Mouse (Mus musculus) hindbrain, embryonic 16.5 days (tissue): Measurements from ENCODE around the gene 4930519P11Rik. TPM values are rescaled to one million over a fixed set of nuclear protein-coding genes. Genes with fewer than 3 reads are reported as not detected.
A peak's percentile ranks its signal among the peaks of the same experiment; 100 is the strongest.

ENCODE experiments used
- ATAC-seq: fragments of 200-750 bp; cut with Nextera tagmentation; 2 replicates; pipeline ENCODE4 v1.8.0; 2017; ENCODE audit warnings: moderate TSS enrichment, moderate library complexity
- H3K27ac ChIP-seq: fragments of 300-500 bp; sonication (generic); 2 replicates; pipeline ENCODE4 v1.5.1; 2014; ENCODE audit warnings: low read depth, mild to moderate bottlenecking, control low read depth, low read length, moderate library complexity
- H3K27me3 ChIP-seq: fragments of 300-500 bp; sonication (generic); replicated peaks from 2 replicates; pipeline ENCODE4 v1.6.1; 2014; ENCODE audit warnings: low read length; ENCODE audit not compliant: control insufficient read depth, insufficient read depth
- H3K36me3 ChIP-seq: fragments of 300-500 bp; sonication (generic); 2 replicates; pipeline ENCODE4 v1.6.1; 2014; ENCODE audit warnings: mild to moderate bottlenecking, low read length, moderate library complexity, mixed read lengths; ENCODE audit not compliant: control insufficient read depth, insufficient read depth
- H3K4me1 ChIP-seq: fragments of 300-500 bp; sonication (generic); 2 replicates; pipeline ENCODE4 v1.6.1; 2014; ENCODE audit warnings: low read depth, low read length; ENCODE audit not compliant: control insufficient read depth, insufficient read depth
- H3K4me2 ChIP-seq: fragments of 300-500 bp; sonication (generic); 2 replicates; pipeline ENCODE4 v1.6.1; 2014; ENCODE audit warnings: mild to moderate bottlenecking, low read length, control low read depth, moderate library complexity
- H3K4me3 ChIP-seq: fragments of 300-500 bp; sonication (generic); 2 replicates; pipeline ENCODE4 v1.5.1; 2014; ENCODE audit warnings: mild to moderate bottlenecking, low read length, control low read depth, moderate library complexity
- H3K9ac ChIP-seq: fragments of 300-500 bp; sonication (generic); 2 replicates; pipeline ENCODE4 v1.6.1; 2014; ENCODE audit warnings: low read depth, mild to moderate bottlenecking, control low read depth, low read length, moderate library complexity
- H3K9me3 ChIP-seq: fragments of 300-500 bp; sonication (generic); 2 replicates; pipeline ENCODE4 v1.6.1; 2014; ENCODE audit warnings: mild to moderate bottlenecking, low read length, moderate library complexity; ENCODE audit not compliant: control insufficient read depth
- WGBS: fragments of 180-500 bp; shearing (Covaris S2); extraction: QIAGEN DNeasy Blood & Tissue Kit; methylation state at CpG from one replicate; pipeline ENCODE4 v1.1.7; 2014; 5-methylcytosine and 5-hydroxymethylcytosine counted together
- polyA plus RNA-seq: library from polyadenylated mRNA; unstranded; fragments of >200 nt; fragmentation: Nextera tagmentation; extraction: Ambion mirVana; gene quantifications from 2 replicates; pipeline ENCODE4 v1.2.1, GENCODE M21; 2015

4930519P11Rik gene
- 0.35 and 0.82 TPM in 2 replicates for polyA plus RNA-seq

DNA sequence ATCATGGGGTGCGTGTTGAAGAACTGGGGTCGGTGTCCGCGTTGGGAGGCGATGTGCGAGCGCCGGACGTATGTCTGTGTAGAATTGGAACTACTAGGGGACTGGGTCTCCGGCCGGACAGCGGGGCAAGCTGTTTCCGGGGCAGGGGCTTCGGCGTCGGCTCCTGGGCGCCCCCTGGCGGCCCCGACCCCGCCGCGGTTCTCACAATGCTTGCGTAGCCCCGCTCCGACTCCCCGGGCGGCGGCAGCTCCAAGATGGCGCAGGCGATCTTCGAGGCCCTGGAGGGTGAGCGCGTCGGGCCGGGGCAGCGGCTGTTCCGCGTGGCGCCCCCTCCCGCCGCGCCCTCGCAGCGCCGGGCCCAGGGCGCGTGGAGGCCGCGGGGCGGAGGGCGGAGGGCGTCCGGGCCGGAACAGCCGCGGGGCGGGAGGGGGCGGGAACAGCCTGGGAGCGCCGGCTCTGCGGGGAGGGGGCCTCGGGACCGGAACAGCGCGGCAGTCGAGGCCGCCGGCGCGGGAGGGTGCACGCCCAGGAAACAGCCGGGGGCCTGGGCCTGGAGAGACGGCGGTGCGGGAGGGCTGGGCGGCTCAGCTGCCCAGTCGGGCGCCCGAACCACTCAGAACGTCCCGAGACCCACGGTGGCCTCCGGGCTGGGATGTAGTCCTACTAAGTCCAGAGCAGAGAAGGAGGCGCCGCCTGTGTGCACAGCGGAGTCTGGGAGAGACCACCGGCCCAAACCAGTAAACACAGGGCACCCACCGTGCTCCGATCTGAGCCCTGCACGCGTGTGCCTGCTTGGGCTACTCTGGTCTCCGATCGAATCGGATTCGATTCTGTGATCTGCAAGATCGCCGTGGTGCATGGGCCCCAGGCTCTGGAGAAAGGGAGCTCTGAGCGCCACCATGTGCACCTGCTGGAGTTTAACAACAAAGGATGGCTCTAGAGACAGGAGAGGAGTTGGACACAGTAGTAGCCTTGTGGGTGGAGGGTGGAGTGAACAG, at the start of gene 4930519P11Rik, which contains the start of gene Zfp341:
Gene 4930519P11Rik (minus strand): TSS at position 320 of the 998 bp plus-strand sequence.
Gene Zfp341 (plus strand): TSS at position 180 of the 998 bp plus-strand sequence.
- WGBS, result under 1% methylated on average over 52 of the region's 98 CpGs
- Histone ChIP-seq H3K27me3 (no peaks in the 10 kb centered on the region), H3K4me3 (peak within 1 kb of the TSS; percentile 63), H3K4me2 (peak within 1 kb of the TSS; percentile 65), H3K4me1 (peaks cover 8% of the 10 kb centered on the region), H3K27ac (peak within 1 kb of the TSS; percentile 98), H3K9me3 (no peaks in the 10 kb centered on the region), H3K36me3 (no peaks in the 10 kb centered on the region), H3K9ac (peak within 1 kb of the TSS; percentile 87)
- peak; percentile 95 for ATAC-seq

DNA sequence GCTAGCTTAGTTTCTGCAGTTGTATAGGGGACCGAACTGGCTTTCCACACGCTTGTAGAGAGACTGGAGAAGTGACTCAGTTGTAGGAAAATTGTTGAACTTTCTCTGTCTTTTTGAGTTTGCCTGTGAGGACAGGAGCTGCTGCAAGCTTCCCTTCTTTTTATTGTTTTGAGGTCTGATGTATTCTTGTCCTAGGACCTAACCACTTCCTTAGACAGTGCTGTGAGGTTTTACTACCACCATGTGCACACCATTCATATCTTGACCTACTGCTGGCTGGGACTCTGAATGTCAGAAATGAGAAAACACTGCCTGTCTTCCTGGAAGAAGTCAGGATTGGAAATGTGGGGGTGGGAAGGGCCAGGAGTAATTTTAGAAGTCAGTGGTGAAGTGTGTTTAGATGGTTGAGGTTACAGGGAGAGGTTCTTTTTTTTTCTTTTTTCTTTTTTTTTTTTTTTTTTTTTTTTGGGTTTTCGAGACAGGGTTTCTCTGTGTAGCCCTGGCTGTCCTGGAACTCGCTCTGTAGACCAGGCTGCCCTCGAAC, 46.4 kb upstream of the 4930519P11Rik start:
- Histone ChIP-seq H3K4me3 (no peak overlapping the region), H3K4me1 (peaks cover 25% of the 10 kb centered on the region), H3K9ac (no peak overlapping the region), H3K36me3 (peaks cover 2% of the 10 kb centered on the region; the same call in 1 of the 2 replicates), H3K4me2 (no peak overlapping the region; the same call in 1 of the 2 replicates), H3K9me3 (no peaks in the 10 kb centered on the region), H3K27ac (no peak overlapping the region), H3K27me3 (no peaks in the 10 kb centered on the region)
- WGBS, result 87% methylated on average over 5 of the region's 5 CpGs
- ATAC-seq, result no peak

GRCm38 (mm10) chr2:154659070-154659469, 45.8 kb upstream of the 4930519P11Rik start:
- no peaks in the 10 kb centered on the region for H3K27me3 ChIP-seq
- ATAC-seq, result no peak
- H3K4me3 ChIP-seq, result no peak overlapping the region
- 76% methylated on average over 4 of the region's 4 CpGs for WGBS
- H3K27ac ChIP-seq, result no peak overlapping the region
- H3K36me3 ChIP-seq, result peaks cover 2% of the 10 kb centered on the region; the same call in 1 of the 2 replicates
- H3K4me2 ChIP-seq, result peak overlapping the region; percentile 27
- H3K4me1 ChIP-seq, result peaks cover 25% of the 10 kb centered on the region
- H3K9me3 ChIP-seq, result no peaks in the 10 kb centered on the region
- H3K9ac ChIP-seq, result no peak overlapping the region

- H3K4me1 ChIP-seq, result peaks cover 25% of the 10 kb centered on the region
- no peaks in the 10 kb centered on the region for H3K27me3 ChIP-seq
- H3K9ac ChIP-seq, result peak overlapping the region; percentile 95
- H3K4me3 ChIP-seq, result peak overlapping the region; percentile 90
- peaks cover 2% of the 10 kb centered on the region; the same call in 1 of the 2 replicates for H3K36me3 ChIP-seq
- 14% methylated on average over 12 of the region's 12 CpGs for WGBS
- peak overlapping the region; percentile 98 for H3K4me2 ChIP-seq
- no peaks in the 10 kb centered on the region for H3K9me3 ChIP-seq
- H3K27ac ChIP-seq, result peak overlapping the region; percentile 83
- ATAC-seq, result no peak
These were observed 44.4 kb upstream of the 4930519P11Rik start for GRCm38 (mm10) chr2:154657486-154658237.

DNA sequence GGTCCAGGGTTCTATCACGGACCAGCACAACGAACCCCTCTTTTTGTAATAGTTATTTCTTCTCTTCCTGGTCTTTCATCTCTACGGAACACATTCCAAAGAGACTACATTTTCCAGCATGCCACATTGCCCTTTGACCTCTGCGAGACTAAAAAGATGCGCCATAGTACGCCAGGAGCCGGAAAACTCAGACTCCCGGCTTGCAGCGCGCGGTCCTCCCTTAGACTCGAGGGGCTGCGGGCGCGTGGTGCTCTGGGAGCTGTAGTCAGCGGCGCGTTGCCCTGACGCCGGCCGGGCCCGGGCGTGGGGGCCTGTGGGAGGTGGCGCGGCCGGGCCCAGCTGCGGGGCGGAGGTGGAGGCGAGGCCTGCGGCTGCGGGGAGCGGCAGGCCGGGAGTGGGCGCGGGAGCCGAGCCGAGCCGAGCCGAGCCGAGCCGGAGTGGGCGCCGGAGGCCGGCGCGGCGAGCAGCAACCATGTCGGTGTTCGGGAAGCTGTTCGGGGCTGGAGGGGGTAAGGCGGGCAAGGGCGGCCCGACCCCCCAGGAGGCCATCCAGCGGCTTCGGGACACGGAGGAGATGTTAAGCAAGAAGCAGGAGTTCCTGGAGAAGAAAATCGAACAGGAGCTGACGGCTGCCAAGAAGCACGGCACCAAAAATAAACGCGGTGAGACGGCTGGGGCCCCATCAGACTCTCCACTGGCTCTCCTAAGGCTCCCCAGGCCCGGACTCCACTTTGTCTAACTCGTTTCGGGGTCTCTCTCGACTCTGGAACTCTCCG, 43.7 kb upstream of the 4930519P11Rik start:
- Histone ChIP-seq H3K9me3 (no peaks in the 10 kb centered on the region), H3K4me3 (peak overlapping the region; percentile 90), H3K27ac (peak overlapping the region; percentile 83), H3K4me2 (peak overlapping the region; percentile 98), H3K36me3 (peaks cover 2% of the 10 kb centered on the region; the same call in 1 of the 2 replicates), H3K9ac (peak overlapping the region; percentile 95), H3K27me3 (no peaks in the 10 kb centered on the region), H3K4me1 (peaks cover 25% of the 10 kb centered on the region)
- under 1% methylated on average over 67 of the region's 67 CpGs for WGBS
- peak; percentile 100 for ATAC-seq

GRCm38 (mm10) chr2:154655878-154656414, 42.7 kb upstream of the 4930519P11Rik start:
- H3K36me3 ChIP-seq, result peaks cover 1% of the 10 kb centered on the region; the same call in 1 of the 2 replicates
- H3K4me1 ChIP-seq, result peaks cover 25% of the 10 kb centered on the region
- ATAC-seq, result no peak
- H3K27me3 ChIP-seq, result no peaks in the 10 kb centered on the region
- H3K9me3 ChIP-seq, result no peaks in the 10 kb centered on the region
- no peak overlapping the region; the same call in 1 of the 2 replicates for H3K4me2 ChIP-seq
- WGBS, result 86% methylated on average over 2 of the region's 2 CpGs
- no peak overlapping the region; the same call in 1 of the 2 replicates for H3K4me3 ChIP-seq
- H3K9ac ChIP-seq, result peak overlapping the region; percentile 33; the same call in 1 of the 2 replicates
- no peak overlapping the region for H3K27ac ChIP-seq

DNA sequence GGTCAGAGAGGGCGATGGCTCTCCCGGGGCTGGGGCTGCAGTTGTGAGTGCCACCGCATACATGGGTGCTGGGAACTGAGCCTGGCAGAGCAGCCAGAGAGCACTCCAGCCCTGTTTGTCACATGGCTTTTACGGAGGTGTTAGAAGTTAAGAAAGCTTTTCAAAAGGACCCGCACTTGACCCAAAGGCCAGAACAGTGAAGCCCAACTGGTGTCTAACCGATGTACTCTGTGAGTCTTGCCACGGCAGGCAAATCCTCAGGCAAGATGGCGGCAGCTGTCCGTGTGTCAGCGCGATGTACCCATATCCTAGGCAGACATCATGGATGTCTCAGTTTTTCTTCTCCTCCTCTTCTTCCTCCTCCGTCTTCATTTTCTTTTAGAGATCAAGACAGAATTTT, 41.7 kb upstream of the 4930519P11Rik start:
- Histone ChIP-seq H3K27ac (no peak overlapping the region), H3K36me3 (no peaks in the 10 kb centered on the region), H3K4me2 (no peak overlapping the region), H3K4me1 (peaks cover 21% of the 10 kb centered on the region), H3K9me3 (0 out of 2 replicates have a peak, but pooled peaks cover 2% of the 10 kb centered on the region), H3K4me3 (no peak overlapping the region), H3K9ac (no peak overlapping the region), H3K27me3 (no peaks in the 10 kb centered on the region)
- ATAC-seq, result no peak
- WGBS, result 96% methylated on average over 12 of the region's 12 CpGs

DNA sequence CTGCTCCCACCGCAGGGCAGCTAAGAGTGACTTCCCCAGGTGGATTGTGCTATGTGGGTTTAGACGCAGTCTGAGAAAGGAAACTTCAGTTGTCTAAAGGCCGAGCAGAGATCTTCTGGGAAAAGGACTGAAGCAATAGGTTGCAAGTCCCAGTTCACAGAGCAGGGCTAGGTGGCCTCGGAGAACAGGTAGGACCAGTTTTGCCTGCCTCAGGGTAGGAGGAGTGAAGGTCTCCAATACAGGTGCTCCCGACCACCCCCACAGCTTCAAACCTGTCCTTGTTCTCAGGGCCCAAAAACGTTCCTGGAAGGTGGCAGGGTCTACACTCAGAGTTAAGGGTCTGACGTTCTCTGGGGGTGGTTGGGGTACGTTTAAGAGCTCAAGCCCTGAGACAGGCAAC, 38.1 kb upstream of the 4930519P11Rik start, which contains the start of gene Chmp4b:
Gene Chmp4b (plus strand): TSS at position 343 of the 400 bp plus-strand sequence.
- WGBS, result 50% methylated on average over 8 of the region's 8 CpGs
- Histone ChIP-seq H3K9ac (no peak within 1 kb of the TSS), H3K27me3 (no peaks in the 10 kb centered on the region), H3K4me3 (no peak within 1 kb of the TSS), H3K9me3 (0 out of 2 replicates have a peak, but pooled peaks cover 2% of the 10 kb centered on the region), H3K36me3 (no peaks in the 10 kb centered on the region), H3K4me1 (peaks cover 1% of the 10 kb centered on the region; the same call in 1 of the 2 replicates), H3K27ac (no peak within 1 kb of the TSS), H3K4me2 (no peak within 1 kb of the TSS)
- ATAC-seq, result no peak
